Mouse (Mus musculus): ENCODE results near the gene B3galt1. TPM values are rescaled to one million over a fixed set of nuclear protein-coding genes. Genes with fewer than 3 reads are reported as not detected.

The B3galt1 gene
- polyA plus RNA-seq, 1 experiment from 2014 or later, result 15.3 TPM

GRCm38 (mm10) chr2:67567141-67567680, 1.5 kb downstream of the B3galt1 start:
- ATAC-seq (ENCODE audit: low FRiP score) (no peak), DNase-seq (ENCODE audit: low spot score, missing footprints) (peak; percentile 88)
- Histone ChIP-seq H3K9ac (ENCODE audit: low read length) (peak overlapping the region; percentile 80), H3K4me2 (peak overlapping the region; percentile 89), H3K27ac (ENCODE audit: low read depth, low read length) (no peak overlapping the region), H3K4me3 (ENCODE audit: low read depth, low read length) (peak overlapping the region; percentile 71), H3K4me1 (ENCODE audit: control insufficient read depth, insufficient read depth, low read length) (peaks cover 6% of the 10 kb centered on the region), H3K9me3 (ENCODE audit: control insufficient read depth, low read length) (no peaks in the 10 kb centered on the region), H3K27me3 (ENCODE audit: control insufficient read depth, insufficient read depth, low read length) (no peaks in the 10 kb centered on the region), H3K36me3 (ENCODE audit: control insufficient read depth, insufficient read depth, low read length) (no peaks in the 10 kb centered on the region)
- 14% methylated on average over 8 of the region's 8 CpGs for WGBS

GRCm38 (mm10) chr2:67576634-67577033, 11.0 kb downstream of the B3galt1 start:
- H3K27me3 ChIP-seq (ENCODE audit: control insufficient read depth, insufficient read depth, low read length), result no peaks in the 10 kb centered on the region
- no peaks in the 10 kb centered on the region for H3K36me3 ChIP-seq (ENCODE audit: control insufficient read depth, insufficient read depth, low read length)
- no peak overlapping the region for H3K9ac ChIP-seq (ENCODE audit: low read length)
- ATAC-seq (ENCODE audit: low FRiP score) (peak; percentile 70; the same call in 1 of the 2 replicates), DNase-seq (ENCODE audit: low spot score, missing footprints) (no peak)
- H3K27ac ChIP-seq (ENCODE audit: low read depth, low read length), result no peak overlapping the region
- no peak overlapping the region for H3K4me3 ChIP-seq (ENCODE audit: low read depth, low read length)
- H3K4me2 ChIP-seq, result no peak overlapping the region
- no peaks in the 10 kb centered on the region for H3K9me3 ChIP-seq (ENCODE audit: control insufficient read depth, low read length)
- H3K4me1 ChIP-seq (ENCODE audit: control insufficient read depth, insufficient read depth, low read length), result no peaks in the 10 kb centered on the region
- WGBS, result 51% methylated on average over 2 of the region's 2 CpGs

GRCm38 (mm10) chr2:67583091-67583490, 17.4 kb downstream of the B3galt1 start:
- Histone ChIP-seq H3K9ac (ENCODE audit: low read length) (no peak overlapping the region), H3K4me2 (no peak overlapping the region), H3K27me3 (ENCODE audit: control insufficient read depth, insufficient read depth, low read length) (no peaks in the 10 kb centered on the region), H3K4me3 (ENCODE audit: low read depth, low read length) (no peak overlapping the region), H3K4me1 (ENCODE audit: control insufficient read depth, insufficient read depth, low read length) (peaks cover 3% of the 10 kb centered on the region; the same call in 1 of the 2 replicates), H3K36me3 (ENCODE audit: control insufficient read depth, insufficient read depth, low read length) (no peaks in the 10 kb centered on the region), H3K9me3 (ENCODE audit: control insufficient read depth, low read length) (no peaks in the 10 kb centered on the region), H3K27ac (ENCODE audit: low read depth, low read length) (no peak overlapping the region)
- WGBS, result 29% methylated on average over 2 of the region's 2 CpGs
- ATAC-seq (ENCODE audit: low FRiP score) (peak; percentile 77; the same call in 1 of the 2 replicates), DNase-seq (ENCODE audit: low spot score, missing footprints) (no peak)

GRCm38 (mm10) chr2:67590408-67590807, 24.7 kb downstream of the B3galt1 start:
- Histone ChIP-seq H3K4me1 (ENCODE audit: control insufficient read depth, insufficient read depth, low read length) (no peaks in the 10 kb centered on the region), H3K4me3 (ENCODE audit: low read depth, low read length) (no peak overlapping the region), H3K27ac (ENCODE audit: low read depth, low read length) (no peak overlapping the region), H3K36me3 (ENCODE audit: control insufficient read depth, insufficient read depth, low read length) (no peaks in the 10 kb centered on the region), H3K9ac (ENCODE audit: low read length) (no peak overlapping the region), H3K9me3 (ENCODE audit: control insufficient read depth, low read length) (no peaks in the 10 kb centered on the region), H3K27me3 (ENCODE audit: control insufficient read depth, insufficient read depth, low read length) (no peaks in the 10 kb centered on the region), H3K4me2 (no peak overlapping the region)
- no peak for ATAC-seq (ENCODE audit: low FRiP score)
- DNase-seq (ENCODE audit: low spot score, missing footprints), result no peak

- Histone ChIP-seq H3K4me2 (no peak overlapping the region), H3K4me3 (ENCODE audit: low read depth, low read length) (no peak overlapping the region), H3K27me3 (ENCODE audit: control insufficient read depth, insufficient read depth, low read length) (no peaks in the 10 kb centered on the region), H3K9me3 (ENCODE audit: control insufficient read depth, low read length) (no peaks in the 10 kb centered on the region), H3K27ac (ENCODE audit: low read depth, low read length) (no peak overlapping the region), H3K36me3 (ENCODE audit: control insufficient read depth, insufficient read depth, low read length) (no peaks in the 10 kb centered on the region), H3K4me1 (ENCODE audit: control insufficient read depth, insufficient read depth, low read length) (no peaks in the 10 kb centered on the region), H3K9ac (ENCODE audit: low read length) (no peak overlapping the region)
- DNase-seq (ENCODE audit: low spot score, missing footprints) (no peak), ATAC-seq (ENCODE audit: low FRiP score) (no peak)
- 87% methylated on average over 7 of the region's 7 CpGs for WGBS
Measured at GRCm38 (mm10) chr2:67591831-67592629, 26.4 kb downstream of the B3galt1 start.

- DNase-seq (ENCODE audit: low spot score, missing footprints) (no peak), ATAC-seq (ENCODE audit: low FRiP score) (no peak)
- H3K9me3 ChIP-seq (ENCODE audit: control insufficient read depth, low read length), result no peaks in the 10 kb centered on the region
- no peaks in the 10 kb centered on the region for H3K4me1 ChIP-seq (ENCODE audit: control insufficient read depth, insufficient read depth, low read length)
- no peaks in the 10 kb centered on the region for H3K27me3 ChIP-seq (ENCODE audit: control insufficient read depth, insufficient read depth, low read length)
- no peak overlapping the region for H3K4me2 ChIP-seq
- no peaks in the 10 kb centered on the region for H3K36me3 ChIP-seq (ENCODE audit: control insufficient read depth, insufficient read depth, low read length)
- no peak overlapping the region for H3K4me3 ChIP-seq (ENCODE audit: low read depth, low read length)
- no peak overlapping the region for H3K27ac ChIP-seq (ENCODE audit: low read depth, low read length)
- no peak overlapping the region for H3K9ac ChIP-seq (ENCODE audit: low read length)
Measured at GRCm38 (mm10) chr2:67622902-67623301, 57.2 kb downstream of the B3galt1 start.

GRCm38 (mm10) chr2:67627667-67628066, 62.0 kb downstream of the B3galt1 start:
- no peak overlapping the region for H3K9ac ChIP-seq (ENCODE audit: low read length)
- H3K4me1 ChIP-seq (ENCODE audit: control insufficient read depth, insufficient read depth, low read length), result no peaks in the 10 kb centered on the region
- ATAC-seq (ENCODE audit: low FRiP score) (no peak), DNase-seq (ENCODE audit: low spot score, missing footprints) (no peak)
- no peaks in the 10 kb centered on the region for H3K27me3 ChIP-seq (ENCODE audit: control insufficient read depth, insufficient read depth, low read length)
- no peak overlapping the region for H3K27ac ChIP-seq (ENCODE audit: low read depth, low read length)
- no peak overlapping the region for H3K4me3 ChIP-seq (ENCODE audit: low read depth, low read length)
- H3K36me3 ChIP-seq (ENCODE audit: control insufficient read depth, insufficient read depth, low read length), result no peaks in the 10 kb centered on the region
- H3K9me3 ChIP-seq (ENCODE audit: control insufficient read depth, low read length), result no peaks in the 10 kb centered on the region
- 75% methylated on average over 3 of the region's 3 CpGs for WGBS
- H3K4me2 ChIP-seq, result no peak overlapping the region

GRCm38 (mm10) chr2:67628289-67628688, 62.6 kb downstream of the B3galt1 start:
- Histone ChIP-seq H3K9me3 (ENCODE audit: control insufficient read depth, low read length) (no peaks in the 10 kb centered on the region), H3K36me3 (ENCODE audit: control insufficient read depth, insufficient read depth, low read length) (no peaks in the 10 kb centered on the region), H3K4me1 (ENCODE audit: control insufficient read depth, insufficient read depth, low read length) (no peaks in the 10 kb centered on the region), H3K9ac (ENCODE audit: low read length) (no peak overlapping the region), H3K4me2 (no peak overlapping the region), H3K4me3 (ENCODE audit: low read depth, low read length) (no peak overlapping the region), H3K27me3 (ENCODE audit: control insufficient read depth, insufficient read depth, low read length) (no peaks in the 10 kb centered on the region), H3K27ac (ENCODE audit: low read depth, low read length) (no peak overlapping the region)
- no peak for ATAC-seq (ENCODE audit: low FRiP score)
- WGBS, result 88% methylated on average over 3 of the region's 3 CpGs
- DNase-seq (ENCODE audit: low spot score, missing footprints), result no peak

GRCm38 (mm10) chr2:67654847-67655246, 89.2 kb downstream of the B3galt1 start:
- H3K4me1 ChIP-seq (ENCODE audit: control insufficient read depth, insufficient read depth, low read length), result no peaks in the 10 kb centered on the region
- DNase-seq (ENCODE audit: low spot score, missing footprints) (no peak), ATAC-seq (ENCODE audit: low FRiP score) (no peak)
- H3K4me2 ChIP-seq, result no peak overlapping the region
- 75% methylated on average over 3 of the region's 3 CpGs for WGBS
- H3K36me3 ChIP-seq (ENCODE audit: control insufficient read depth, insufficient read depth, low read length), result no peaks in the 10 kb centered on the region
- H3K9ac ChIP-seq (ENCODE audit: low read length), result no peak overlapping the region
- H3K9me3 ChIP-seq (ENCODE audit: control insufficient read depth, low read length), result no peaks in the 10 kb centered on the region
- no peaks in the 10 kb centered on the region for H3K27me3 ChIP-seq (ENCODE audit: control insufficient read depth, insufficient read depth, low read length)
- no peak overlapping the region for H3K27ac ChIP-seq (ENCODE audit: low read depth, low read length)
- no peak overlapping the region for H3K4me3 ChIP-seq (ENCODE audit: low read depth, low read length)

Measured in midbrain, embryonic 11.5 days (tissue).